In the genomic region with DNA sequence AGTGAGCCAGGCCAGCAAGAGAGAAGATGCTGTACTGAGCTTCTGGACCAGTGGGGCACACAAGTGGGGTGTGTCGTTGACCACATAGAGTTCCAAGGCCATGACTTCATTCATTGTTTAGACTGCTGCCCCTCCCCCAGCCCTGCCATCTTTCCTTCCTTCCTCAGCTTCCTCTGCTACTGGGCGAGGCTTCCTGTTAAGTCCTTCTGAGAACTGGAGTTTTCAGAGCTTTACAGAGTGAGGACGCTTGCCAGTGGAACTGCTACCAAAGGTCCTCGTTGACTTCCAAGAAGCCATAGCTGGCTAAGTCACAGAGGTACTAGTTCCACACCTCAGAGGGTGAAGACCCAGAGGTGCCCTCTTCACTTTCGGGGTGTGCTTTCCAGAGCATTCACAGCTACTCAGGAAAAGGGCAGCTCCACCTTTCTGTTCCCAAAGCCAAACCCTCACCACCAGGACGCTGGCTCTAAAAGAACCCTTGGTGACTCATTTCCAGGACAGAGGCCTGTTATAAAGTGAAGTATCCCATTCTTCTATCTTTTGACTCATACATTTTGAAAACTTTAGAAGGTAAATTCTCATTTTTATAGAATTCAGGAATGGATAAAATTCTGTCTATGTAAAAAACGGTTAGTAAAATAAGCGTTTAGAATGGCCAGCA, we compare ENCODE assay signal across 8 mouse cellular contexts. TPM values are rescaled to one million over a fixed set of nuclear protein-coding genes. Genes with fewer than 3 reads are reported as not detected.
DNase-seq lines count a peak whose midpoint lies in the region; ATAC-seq and TF ChIP-seq lines count a peak whose summit lies in the region.

No protein-coding gene starts in this region.

- H3K9ac ChIP-seq in heart, embryonic 14.5 days (ENCODE audit: low read length), result no peak overlapping the region
- no peak overlapping the region for H3K9ac ChIP-seq in midbrain, embryonic 15.5 days
- no peak overlapping the region for H3K9ac ChIP-seq in hindbrain, embryonic 12.5 days

- H3K9me3 ChIP-seq in heart, embryonic 14.5 days (ENCODE audit: control insufficient read depth, low read length), result no peaks in the 10 kb centered on the region
- H3K9me3 ChIP-seq in midbrain, embryonic 15.5 days, result no peaks in the 10 kb centered on the region
- H3K9me3 ChIP-seq in hindbrain, embryonic 12.5 days (replicated peaks), result no peaks in the 10 kb centered on the region

- no peak overlapping the region for H3K4me2 ChIP-seq in heart, embryonic 14.5 days (ENCODE audit: low read length)
- H3K4me2 ChIP-seq in midbrain, embryonic 15.5 days, result no peak overlapping the region
- no peak overlapping the region for H3K4me2 ChIP-seq in hindbrain, embryonic 12.5 days (replicated peaks)

- intact Hi-C loops in gastrocnemius, postnatal 14 days (cut with DNase I; ENCODE audit: low total_unique reads), result loop anchor here (10.0 kb wide), 1 partner anchor 46 kb away; a partner anchor contains a TSS

- DNase-seq in gastrocnemius, postnatal 14 days, result peak; percentile 46
- no peak for DNase-seq in gastrocnemius, adult 18-20 months (ENCODE audit: low spot score)
- DNase-seq in kidney, postnatal 36 days, result peak; percentile 84 to 89
- DNase-seq in thymus, adult 18-20 months, result no peak

- no peaks in the 10 kb centered on the region for H3K27me3 ChIP-seq in heart, embryonic 14.5 days (ENCODE audit: control insufficient read depth, insufficient read depth, low read length)
- H3K27me3 ChIP-seq in small intestine, adult 2 months (ENCODE audit: control insufficient read depth, insufficient read depth, low read length), result no peaks in the 10 kb centered on the region
- H3K27me3 ChIP-seq in midbrain, embryonic 15.5 days (replicated peaks), result no peaks in the 10 kb centered on the region
- no peaks in the 10 kb centered on the region for H3K27me3 ChIP-seq in hindbrain, embryonic 12.5 days

- ATAC-seq in heart, embryonic 14.5 days (ENCODE audit: insufficient number of reproducible peaks, insufficient read depth, low FRiP score, low read depth), result peak; percentile 59; the same call in 1 of the 2 replicates
- no peak for ATAC-seq in midbrain, embryonic 15.5 days (replicated peaks)
- no peak for ATAC-seq in hindbrain, embryonic 12.5 days (ENCODE audit: low FRiP score)

- TF ChIP-seq CTCF in small intestine, adult 2 months (IDR thresholded peaks at IDR 0.05; ENCODE audit: extremely low read depth, insufficient read length, insufficient replicate concordance, low read depth, low read length), result no peak

- WGBS in heart, embryonic 14.5 days, result 64% methylated on average over 8 of the region's 8 CpGs
- WGBS in small intestine, adult 2 months, result 75% methylated on average over 8 of the region's 8 CpGs
- 93% methylated on average over 8 of the region's 8 CpGs for WGBS in midbrain, embryonic 15.5 days
- WGBS in hindbrain, embryonic 12.5 days, result 84% methylated on average over 8 of the region's 8 CpGs

- no peaks in the 10 kb centered on the region for H3K36me3 ChIP-seq in heart, embryonic 14.5 days (ENCODE audit: control insufficient read depth, insufficient read depth, low read length)
- no peaks in the 10 kb centered on the region for H3K36me3 ChIP-seq in small intestine, adult 2 months (ENCODE audit: control insufficient read depth, insufficient read depth, low read length)
- no peaks in the 10 kb centered on the region for H3K36me3 ChIP-seq in midbrain, embryonic 15.5 days (replicated peaks)
- no peaks in the 10 kb centered on the region for H3K36me3 ChIP-seq in hindbrain, embryonic 12.5 days

- TF ChIP-seq POLR2A in small intestine, adult 2 months (IDR thresholded peaks at IDR 0.05; ENCODE audit: low read depth, low read length), result no peak

- H3K4me3 ChIP-seq in heart, embryonic 14.5 days (ENCODE audit: control insufficient read depth in 1 of 2, insufficient read depth in 1 of 2, low read depth in 1 of 2, low read length in 2 of 2), result no peak overlapping the region
- no peak overlapping the region for H3K4me3 ChIP-seq in small intestine, adult 2 months (ENCODE audit: low read depth, low read length)
- no peak overlapping the region for H3K4me3 ChIP-seq in midbrain, embryonic 15.5 days
- no peak overlapping the region for H3K4me3 ChIP-seq in hindbrain, embryonic 12.5 days

- H3K27ac ChIP-seq in heart, embryonic 14.5 days (replicated peaks in 1 of 2; ENCODE audit: control insufficient read depth in 1 of 2, insufficient read depth in 1 of 2, low read depth in 2 of 2, low read length in 2 of 2), result peak overlapping the region; percentile 70 to 73
- peak overlapping the region; percentile 46; the same call in 1 of the 2 replicates for H3K27ac ChIP-seq in small intestine, adult 2 months (ENCODE audit: insufficient read depth, low read depth, low read length)
- no peak overlapping the region for H3K27ac ChIP-seq in midbrain, embryonic 15.5 days
- H3K27ac ChIP-seq in hindbrain, embryonic 12.5 days, result no peak overlapping the region

- H3K4me1 ChIP-seq in heart, embryonic 14.5 days (ENCODE audit: control insufficient read depth in 2 of 2, insufficient read depth in 2 of 2, low read length in 2 of 2), result peaks cover 11 to 16% of the 10 kb centered on the region in 2 experiments; a peak in 3 of 4 replicates
- no peaks in the 10 kb centered on the region for H3K4me1 ChIP-seq in small intestine, adult 2 months (ENCODE audit: control insufficient read depth, insufficient read depth, insufficient read length, low read length)
- no peaks in the 10 kb centered on the region for H3K4me1 ChIP-seq in midbrain, embryonic 15.5 days
- H3K4me1 ChIP-seq in hindbrain, embryonic 12.5 days, result peaks cover 8% of the 10 kb centered on the region; the same call in 1 of the 2 replicates

RNA-seq across cellular contexts. Expression of a gene that starts 49.6 kb away (rescaled TPM):
- 10 to 100 TPM; 30.6 to 34.1 TPM for total RNA-seq in gastrocnemius, postnatal 14 days (2021)
- total RNA-seq in gastrocnemius, adult 18-20 months (2021), result 10 to 100 TPM; 43.7 to 52.6 TPM
- 11.9 and 18.1 TPM in 2 replicates for polyA plus RNA-seq in heart, embryonic 14.5 days (2014; fragmentation: Nextera tagmentation; extraction: Ambion mirVana)
- 10.1 and 18.7 TPM in 2 replicates for polyA plus RNA-seq in small intestine, adult 2 months (2012; rRNA removed)
- 27.2 and 27.6 TPM in 2 replicates for polyA plus RNA-seq in midbrain, embryonic 15.5 days (2015; fragmentation: Nextera tagmentation; extraction: Ambion mirVana)
- polyA plus RNA-seq in hindbrain, embryonic 12.5 days (2016; fragmentation: Nextera tagmentation; extraction: Ambion mirVana), result 19.2 and 28.0 TPM in 2 replicates

Comparison
In these comparisons a context has a peak if more than half of its experiments do, and no peak if none do; other contexts are left out.
1. DNase-seq: peak in gastrocnemius, postnatal 14 days (single experiment) and kidney, postnatal 36 days (2 of 2); none in gastrocnemius, adult 18-20 months (single experiment) and thymus, adult 18-20 months (0 of 2).
2. H3K27ac ChIP-seq: peak in heart, embryonic 14.5 days (2 of 2) and small intestine, adult 2 months (single experiment); none in midbrain, embryonic 15.5 days (single experiment) and hindbrain, embryonic 12.5 days (single experiment).